Mouse (Mus musculus) frontal cortex, adult 2 months (tissue): ENCODE measurements at regions not wholly inside any gene's neighbourhood (a gene's known extent, or its start where the extent isn't known, plus 50 kb on each side); places are given as distances from the start of the nearest gene placed in this dataset.

ENCODE experiments used
- DNase-seq, 2 experiments: peaks; one replicate each; pipeline ENCODE4 v3.0.0; 2022; ENCODE audit warnings: low spot score in 1 of 2; ENCODE audit errors: extremely low spot score in 1 of 2

- no peak for DNase-seq
These were observed 225.2 kb upstream of the Thbs1 start for GRCm38 (mm10) chr2:117886516-117886915.

- DNase-seq, result no peak
These were observed 210.4 kb upstream of the Thbs1 start for GRCm38 (mm10) chr2:117901311-117901710.

- no peak for DNase-seq
These were observed 208.8 kb upstream of the Thbs1 start for GRCm38 (mm10) chr2:117902837-117903236.

GRCm38 (mm10) chr2:117903705-117904104 is 208.0 kb upstream of the Thbs1 start:
- DNase-seq, result no peak

- no peak for DNase-seq
These were observed 205.2 kb upstream of the Thbs1 start for GRCm38 (mm10) chr2:117906509-117906908.

GRCm38 (mm10) chr2:117910781-117911180 is 200.9 kb upstream of the Thbs1 start:
- DNase-seq, result no peak

- no peak for DNase-seq
These were observed 199.0 kb upstream of the Thbs1 start for GRCm38 (mm10) chr2:117912722-117913121.

GRCm38 (mm10) chr2:117913846-117914245 is 197.8 kb upstream of the Thbs1 start:
- DNase-seq, result peak in 1 of 2 experiments; percentile 5

- DNase-seq, result no peak
These were observed 195.9 kb upstream of the Thbs1 start for GRCm38 (mm10) chr2:117915821-117916220.

- DNase-seq, result no peak
These were observed 194.5 kb upstream of the Thbs1 start for GRCm38 (mm10) chr2:117917181-117917580.

- no peak for DNase-seq
These were observed 186.8 kb upstream of the Thbs1 start for GRCm38 (mm10) chr2:117924877-117925276.

- no peak for DNase-seq
These were observed 186.3 kb upstream of the Thbs1 start for GRCm38 (mm10) chr2:117925412-117925811.

GRCm38 (mm10) chr2:117928062-117928461 is 183.6 kb upstream of the Thbs1 start:
- DNase-seq, result no peak

- DNase-seq, result no peak
These were observed 182.1 kb upstream of the Thbs1 start for GRCm38 (mm10) chr2:117929586-117929985.

GRCm38 (mm10) chr2:117930895-117931537 is 180.7 kb upstream of the Thbs1 start:
- DNase-seq, result no peak

- no peak for DNase-seq
These were observed 175.1 kb upstream of the Thbs1 start for GRCm38 (mm10) chr2:117936590-117936989.

GRCm38 (mm10) chr2:117938283-117939049 is 173.2 kb upstream of the Thbs1 start:
- no peak for DNase-seq

GRCm38 (mm10) chr2:117941517-117942096 is 170.1 kb upstream of the Thbs1 start:
- peak in 1 of 2 experiments; percentile 14 for DNase-seq

GRCm38 (mm10) chr2:117943666-117944065 is 168.0 kb upstream of the Thbs1 start:
- DNase-seq, result no peak

GRCm38 (mm10) chr2:117944325-117944724 is 167.4 kb upstream of the Thbs1 start:
- no peak for DNase-seq

GRCm38 (mm10) chr2:117944942-117945341 is 166.7 kb upstream of the Thbs1 start:
- DNase-seq, result no peak
